Mouse (Mus musculus): Measurements from ENCODE around the gene Zfp119b. TPM values are rescaled to one million over a fixed set of nuclear protein-coding genes. Genes with fewer than 3 reads are reported as not detected.
A peak's percentile ranks its signal among the peaks of the same experiment; 100 is the strongest.

Zfp119b gene
- polyA plus RNA-seq (2015; fragmentation: Nextera tagmentation; extraction: Ambion mirVana), result 3.5 and 4.4 TPM in 2 replicates

DNA sequence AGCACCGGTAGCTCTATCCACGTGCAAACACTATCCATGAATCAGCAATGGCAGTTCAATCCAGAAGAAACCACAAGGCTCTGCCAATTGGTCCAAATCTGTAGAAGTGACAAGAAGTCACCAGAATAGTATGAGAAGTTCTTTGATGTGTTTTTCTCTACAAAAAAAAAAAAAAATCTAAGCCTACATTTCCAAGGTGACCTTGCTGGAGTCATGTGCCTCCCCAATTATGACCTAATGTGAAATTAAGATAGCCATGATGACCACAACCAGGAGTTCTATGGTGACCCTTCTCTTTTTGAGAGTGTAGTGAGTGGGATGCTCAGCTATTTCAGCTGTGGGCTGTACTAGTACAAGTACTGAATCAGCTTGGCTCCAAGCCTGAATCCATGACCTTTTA, at the start of gene Zfp119b:
Gene Zfp119b, minus strand, starts transcription at position 101 of the 400 bp plus-strand sequence.
- H3K27me3 ChIP-seq (replicated peaks), result peaks cover 3% of the 10 kb centered on the region; the same call in 1 of the 2 replicates
- no peaks in the 10 kb centered on the region for H3K9me3 ChIP-seq
- H3K9ac ChIP-seq, result no peak within 1 kb of the TSS
- 90% methylated on average over 2 of the region's 2 CpGs for WGBS
- no peaks in the 10 kb centered on the region for H3K36me3 ChIP-seq
- peaks cover 2% of the 10 kb centered on the region; the same call in 1 of the 2 replicates for H3K4me1 ChIP-seq (replicated peaks)
- no peak within 1 kb of the TSS for H3K27ac ChIP-seq
- H3K4me3 ChIP-seq (replicated peaks), result no peak within 1 kb of the TSS
- H3K4me2 ChIP-seq (replicated peaks), result no peak within 1 kb of the TSS
- no peak for ATAC-seq

DNA sequence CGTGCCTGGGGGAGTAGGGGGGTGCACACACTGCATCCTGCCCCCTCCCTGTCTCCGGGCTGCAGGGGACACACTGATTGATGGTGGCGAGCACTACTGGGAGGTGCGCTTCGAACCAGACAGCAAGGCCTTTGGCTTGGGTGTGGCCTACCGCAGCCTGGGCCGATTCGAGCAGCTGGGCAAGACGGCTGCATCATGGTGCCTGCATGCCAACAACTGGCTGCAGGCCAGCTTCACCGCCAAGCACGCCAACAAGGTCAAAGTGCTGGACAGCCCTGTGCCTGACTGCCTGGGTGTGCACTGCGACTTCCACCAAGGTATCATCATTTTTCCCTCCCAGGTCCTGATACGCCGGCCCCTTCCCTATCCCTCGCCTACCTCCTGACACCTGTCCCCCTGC, 46.7 kb upstream of the Zfp119b start:
- 79% methylated on average over 15 of the region's 15 CpGs for WGBS
- Histone ChIP-seq H3K4me3 (replicated peaks) (no peak overlapping the region), H3K27me3 (replicated peaks) (no peaks in the 10 kb centered on the region), H3K4me1 (replicated peaks) (0 out of 2 replicates have a peak, but pooled peaks cover 3% of the 10 kb centered on the region), H3K27ac (no peak overlapping the region), H3K9ac (no peak overlapping the region), H3K36me3 (peaks cover 5% of the 10 kb centered on the region; the same call in 1 of the 2 replicates), H3K4me2 (replicated peaks) (no peak overlapping the region), H3K9me3 (no peaks in the 10 kb centered on the region)
- ATAC-seq, result peak; percentile 31

DNA sequence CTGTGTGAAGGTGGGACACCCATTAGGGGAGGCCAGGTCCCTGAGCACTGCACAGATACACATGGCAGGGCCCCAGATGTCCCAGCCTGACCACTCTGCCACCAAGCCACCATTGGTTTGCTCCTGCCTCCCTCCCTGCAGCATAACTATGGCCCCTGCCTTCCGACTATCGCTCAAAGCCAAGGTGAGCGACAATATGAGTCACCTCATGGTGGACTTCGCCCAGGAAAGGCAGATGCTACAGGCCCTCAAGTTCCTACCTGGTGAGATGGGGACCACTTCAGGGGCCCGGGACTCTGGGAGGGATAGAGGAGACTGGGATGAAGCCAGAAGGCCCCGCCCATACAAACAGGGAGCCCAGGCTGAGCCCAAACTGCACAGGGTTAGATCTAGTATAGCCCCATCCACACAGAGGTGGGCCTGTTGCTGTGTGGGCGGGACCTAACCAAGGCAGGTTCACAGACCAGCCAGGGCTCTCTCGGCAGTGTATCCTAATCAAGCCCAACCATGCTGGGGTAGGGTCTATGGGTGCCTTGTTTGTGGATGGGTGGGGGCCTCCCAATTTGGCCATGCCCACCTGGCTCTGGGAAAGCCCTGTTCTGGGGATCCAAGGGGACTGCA, 41.1 kb upstream of the Zfp119b start:
- H3K36me3 ChIP-seq, result no peaks in the 10 kb centered on the region
- peak; percentile 63 for ATAC-seq
- H3K27ac ChIP-seq, result no peak overlapping the region
- no peak overlapping the region for H3K4me2 ChIP-seq (replicated peaks)
- H3K9ac ChIP-seq, result no peak overlapping the region
- H3K4me1 ChIP-seq (replicated peaks), result peaks cover 9% of the 10 kb centered on the region; the same call in 1 of the 2 replicates
- H3K4me3 ChIP-seq (replicated peaks), result 0 out of 2 replicates have a peak overlapping the region, but pooled peaks have one; percentile 3
- H3K27me3 ChIP-seq (replicated peaks), result no peaks in the 10 kb centered on the region
- no peaks in the 10 kb centered on the region for H3K9me3 ChIP-seq
- WGBS, result 75% methylated on average over 8 of the region's 8 CpGs

DNA sequence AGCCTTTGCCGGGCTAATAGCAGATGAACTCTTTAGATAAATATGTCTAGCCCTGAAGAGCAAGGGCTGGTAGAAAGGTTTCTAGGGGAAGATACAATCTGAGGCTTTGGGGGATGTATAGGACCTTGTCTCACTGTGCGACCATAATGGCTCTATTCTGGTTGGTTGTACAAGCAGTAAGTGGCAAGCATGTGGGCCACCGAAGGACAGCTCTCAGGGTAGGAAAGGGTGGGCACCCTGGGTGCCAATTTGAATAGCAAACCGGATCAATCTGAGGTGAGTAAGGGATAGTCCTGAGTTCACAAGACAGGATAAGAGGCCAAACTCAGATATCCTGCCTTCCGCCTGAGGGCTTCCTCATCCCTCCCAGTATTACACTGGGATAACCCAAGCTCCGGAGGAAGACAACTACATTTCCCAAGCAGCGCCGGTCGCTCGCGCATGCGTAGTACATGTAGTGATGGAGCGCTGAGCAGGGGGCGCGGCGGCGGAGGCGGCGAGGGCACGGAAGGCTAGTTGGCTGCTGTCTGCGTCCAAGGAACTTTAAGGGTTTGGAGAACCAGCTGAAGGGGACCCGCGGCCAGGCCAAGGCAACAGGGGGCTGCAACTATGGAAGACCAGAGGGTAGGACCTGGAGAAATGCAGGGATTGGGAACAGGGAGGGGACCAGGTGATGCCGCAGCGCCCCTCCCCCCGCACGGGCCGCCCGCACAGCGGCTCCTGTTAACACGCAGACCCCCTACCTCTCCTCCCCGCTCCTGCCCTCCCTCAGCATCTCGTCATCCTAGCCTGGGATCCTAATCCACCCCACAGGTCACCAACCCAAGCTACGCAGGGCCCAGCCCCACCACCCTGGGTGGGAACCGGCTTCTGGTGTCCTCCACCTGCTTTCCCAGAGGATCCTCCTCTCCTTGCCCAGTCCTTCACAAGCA, 37.0 kb upstream of the Zfp119b start, which contains the start of gene Fsd1:
Gene Fsd1, plus strand, starts transcription at position 480 of the 932 bp plus-strand sequence.
- Histone ChIP-seq H3K4me3 (replicated peaks) (peak within 1 kb of the TSS; percentile 45), H3K4me1 (replicated peaks) (peaks cover 9% of the 10 kb centered on the region; the same call in 1 of the 2 replicates), H3K36me3 (no peaks in the 10 kb centered on the region), H3K27me3 (replicated peaks) (no peaks in the 10 kb centered on the region), H3K27ac (no peak within 1 kb of the TSS), H3K4me2 (replicated peaks) (peak within 1 kb of the TSS; percentile 73), H3K9ac (peak within 1 kb of the TSS; percentile 33; the same call in 1 of the 2 replicates), H3K9me3 (no peaks in the 10 kb centered on the region)
- peak; percentile 24; the same call in 1 of the 2 replicates for ATAC-seq
- 9% methylated on average over 32 of the region's 35 CpGs for WGBS

- Histone ChIP-seq H3K27me3 (replicated peaks) (no peaks in the 10 kb centered on the region), H3K9me3 (no peaks in the 10 kb centered on the region), H3K36me3 (no peaks in the 10 kb centered on the region), H3K9ac (no peak overlapping the region), H3K4me2 (replicated peaks) (no peak overlapping the region), H3K4me3 (replicated peaks) (no peak overlapping the region), H3K27ac (no peak overlapping the region), H3K4me1 (replicated peaks) (peaks cover 12% of the 10 kb centered on the region; the same call in 1 of the 2 replicates)
- ATAC-seq, result no peak
- WGBS, result 24% methylated on average over 3 of the region's 3 CpGs
These were observed 28.0 kb upstream of the Zfp119b start for GRCm38 (mm10) chr17:55977301-55977700.

DNA sequence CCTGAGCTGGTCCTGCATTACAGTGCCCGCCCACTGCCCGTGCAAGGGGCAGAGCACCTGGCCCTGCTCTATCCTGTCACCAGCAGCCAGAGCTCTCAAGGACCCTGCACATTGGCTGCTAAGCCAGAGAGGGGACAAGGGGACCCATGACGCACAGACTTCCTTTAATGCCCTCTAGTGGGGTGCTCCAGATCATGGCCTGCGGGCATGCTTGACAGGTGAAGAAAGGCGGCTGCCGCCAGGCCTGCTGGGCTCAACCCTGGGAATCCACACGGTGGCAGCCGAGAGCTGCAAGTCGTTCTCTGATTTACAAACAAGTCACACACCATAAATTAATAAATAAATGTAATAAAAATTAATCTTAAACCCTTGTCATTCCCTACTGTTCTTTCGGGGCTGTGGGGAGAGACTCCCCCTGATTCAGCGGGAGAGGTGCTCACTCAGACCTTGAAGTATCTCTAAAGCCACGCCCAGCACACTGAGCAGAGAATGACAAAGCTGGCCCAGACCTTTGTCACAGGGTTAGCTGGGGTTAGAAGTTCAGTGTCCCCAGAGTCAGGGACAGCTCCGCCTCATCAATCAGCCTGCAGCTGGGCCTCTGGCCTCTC, 27.1 kb upstream of the Zfp119b start:
- Histone ChIP-seq H3K27ac (no peak overlapping the region), H3K36me3 (no peaks in the 10 kb centered on the region), H3K4me3 (replicated peaks) (no peak overlapping the region), H3K9ac (no peak overlapping the region), H3K27me3 (replicated peaks) (peaks cover 4% of the 10 kb centered on the region; the same call in 1 of the 2 replicates), H3K4me1 (replicated peaks) (peaks cover 13% of the 10 kb centered on the region), H3K9me3 (no peaks in the 10 kb centered on the region), H3K4me2 (replicated peaks) (peak overlapping the region; percentile 33; the same call in 1 of the 2 replicates)
- ATAC-seq, result peak; percentile 90
- 13% methylated on average over 13 of the region's 13 CpGs for WGBS

DNA sequence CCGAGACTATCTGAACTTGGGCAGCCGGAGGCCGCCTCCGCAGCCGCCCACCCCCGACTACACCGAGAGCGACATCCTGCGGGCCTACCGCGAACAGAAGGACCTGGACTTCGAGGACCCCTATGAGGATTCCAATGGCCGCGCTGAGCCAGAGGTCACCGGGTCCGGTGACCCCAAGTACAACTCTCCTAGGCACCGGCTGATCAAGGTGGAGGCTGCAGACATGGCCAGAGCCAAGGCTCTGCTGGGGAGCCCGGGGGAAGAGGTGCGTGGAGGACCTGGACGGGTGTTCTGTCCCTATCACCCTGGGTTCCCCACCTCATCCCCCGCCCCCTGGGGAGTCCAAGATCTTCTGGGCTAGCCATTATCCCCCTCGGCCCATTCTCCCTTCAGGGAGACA, 22.2 kb upstream of the Zfp119b start:
- 40% methylated on average over 22 of the region's 22 CpGs for WGBS
- H3K4me3 ChIP-seq (replicated peaks), result peak overlapping the region; percentile 45; the same call in 1 of the 2 replicates

GRCm38 (mm10) chr17:55969966-55970891, 20.9 kb upstream of the Zfp119b start, which contains the start of gene Shd:
TSS of gene Shd (plus strand) at chr17:55970467.
- no peaks in the 10 kb centered on the region for H3K9me3 ChIP-seq
- ATAC-seq, result peak; percentile 53
- peak within 1 kb of the TSS; percentile 45 for H3K4me3 ChIP-seq (replicated peaks)
- H3K4me1 ChIP-seq (replicated peaks), result peaks cover 9% of the 10 kb centered on the region
- H3K4me2 ChIP-seq (replicated peaks), result peak within 1 kb of the TSS; percentile 86
- H3K9ac ChIP-seq, result peak within 1 kb of the TSS; percentile 47
- H3K36me3 ChIP-seq, result peaks cover 12% of the 10 kb centered on the region
- peaks cover 18% of the 10 kb centered on the region; the same call in 1 of the 2 replicates for H3K27me3 ChIP-seq (replicated peaks)
- no peak within 1 kb of the TSS for H3K27ac ChIP-seq
- WGBS, result 9% methylated on average over 54 of the region's 55 CpGs

More for the DNA sequence above, 22.2 kb upstream of the Zfp119b start:
- peaks cover 15% of the 10 kb centered on the region for H3K4me1 ChIP-seq (replicated peaks)
- H3K27me3 ChIP-seq (replicated peaks), result peaks cover 18% of the 10 kb centered on the region; the same call in 1 of the 2 replicates
- H3K36me3 ChIP-seq, result peaks cover 9% of the 10 kb centered on the region
- H3K4me2 ChIP-seq (replicated peaks), result peak overlapping the region; percentile 86; the same call in 1 of the 2 replicates
- no peak for ATAC-seq
- H3K27ac ChIP-seq, result no peak overlapping the region
- H3K9me3 ChIP-seq, result no peaks in the 10 kb centered on the region
- no peak overlapping the region for H3K9ac ChIP-seq

GRCm38 (mm10) chr17:55969560-55969959, 20.3 kb upstream of the Zfp119b start:
- no peak for ATAC-seq
- H3K4me1 ChIP-seq (replicated peaks), result peaks cover 9% of the 10 kb centered on the region
- H3K9me3 ChIP-seq, result no peaks in the 10 kb centered on the region
- peaks cover 18% of the 10 kb centered on the region; the same call in 1 of the 2 replicates for H3K27me3 ChIP-seq (replicated peaks)
- no peak overlapping the region for H3K9ac ChIP-seq
- no peak overlapping the region for H3K4me3 ChIP-seq (replicated peaks)
- H3K36me3 ChIP-seq, result peaks cover 19% of the 10 kb centered on the region
- H3K27ac ChIP-seq, result no peak overlapping the region
- WGBS, result 45% methylated on average over 14 of the region's 14 CpGs
- H3K4me2 ChIP-seq (replicated peaks), result peak overlapping the region; percentile 86; the same call in 1 of the 2 replicates

GRCm38 (mm10) chr17:55968210-55968609, 18.9 kb upstream of the Zfp119b start:
- WGBS, result 65% methylated on average over 7 of the region's 7 CpGs
- no peak overlapping the region for H3K4me2 ChIP-seq (replicated peaks)
- H3K27me3 ChIP-seq (replicated peaks), result peaks cover 18% of the 10 kb centered on the region; the same call in 1 of the 2 replicates
- H3K4me3 ChIP-seq (replicated peaks), result no peak overlapping the region
- no peak overlapping the region for H3K9ac ChIP-seq
- no peak for ATAC-seq
- peaks cover 11% of the 10 kb centered on the region for H3K4me1 ChIP-seq (replicated peaks)
- peaks cover 22% of the 10 kb centered on the region for H3K36me3 ChIP-seq
- no peak overlapping the region for H3K27ac ChIP-seq
- H3K9me3 ChIP-seq, result no peaks in the 10 kb centered on the region

- peaks cover 18% of the 10 kb centered on the region; the same call in 1 of the 2 replicates for H3K27me3 ChIP-seq (replicated peaks)
- no peaks in the 10 kb centered on the region for H3K9me3 ChIP-seq
- no peak overlapping the region for H3K9ac ChIP-seq
- ATAC-seq, result no peak
- H3K4me2 ChIP-seq (replicated peaks), result no peak overlapping the region
- H3K27ac ChIP-seq, result no peak overlapping the region
- H3K36me3 ChIP-seq, result peaks cover 24% of the 10 kb centered on the region
- no peak overlapping the region for H3K4me3 ChIP-seq (replicated peaks)
- peaks cover 14% of the 10 kb centered on the region for H3K4me1 ChIP-seq (replicated peaks)
- 96% methylated on average over 4 of the region's 4 CpGs for WGBS
These were observed 17.9 kb upstream of the Zfp119b start for GRCm38 (mm10) chr17:55967186-55967585.
